Mouse (Mus musculus): ENCODE results near the gene Gm29609.
"Not testable (repeated sequence)": the region's sequence is repeated elsewhere in the genome, so short reads cannot be mapped to it uniquely, and the experiment has no call there.

The Gm29609 gene

DNA sequence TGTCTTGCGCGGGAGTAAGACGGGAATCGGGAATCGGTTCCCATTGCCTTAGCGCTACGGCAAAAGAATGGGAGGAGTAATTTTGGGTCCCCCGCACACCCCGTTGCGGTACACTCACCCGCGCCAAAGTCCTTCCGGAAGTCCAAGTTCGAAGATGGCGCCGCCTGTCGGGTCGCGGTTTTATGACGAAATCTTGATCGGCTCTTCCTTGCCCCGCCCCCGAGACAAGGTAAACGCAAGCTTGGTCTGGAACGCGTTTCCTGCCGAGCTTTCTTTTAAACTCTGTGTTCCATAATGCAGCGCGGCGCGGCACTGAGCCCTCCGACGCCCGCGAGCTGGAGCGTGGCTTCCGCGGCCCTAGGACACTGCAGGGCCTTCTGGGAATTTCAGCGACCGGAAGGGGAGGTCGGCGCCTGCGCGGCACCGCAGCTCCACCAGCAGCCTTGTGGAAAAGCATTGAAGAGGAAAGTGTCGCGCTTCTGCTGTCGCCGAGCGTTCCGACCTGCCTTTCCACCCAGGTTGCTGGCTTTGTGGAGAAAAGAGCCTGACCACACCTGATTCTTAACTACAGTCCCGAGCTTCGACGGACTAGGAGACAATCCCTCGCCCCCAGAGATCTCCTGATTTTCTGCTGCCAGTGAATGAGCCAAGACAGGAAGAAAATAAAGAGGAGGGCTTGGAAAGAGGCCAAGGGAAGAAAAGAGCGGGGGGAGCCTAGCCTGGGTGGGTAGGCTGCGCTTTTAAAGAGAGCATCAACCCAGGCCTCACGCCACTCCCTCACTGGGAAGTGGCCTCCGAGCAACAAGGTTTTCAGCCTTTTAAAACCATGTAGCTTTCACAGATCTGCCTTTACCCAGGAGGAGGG, at the start of gene Gm29609, which contains the start of gene Gtf3c2:
TSS of gene Gm29609 (minus strand) at position 146 of the 865 bp plus-strand sequence.
TSS of gene Gtf3c2 (minus strand) at position 379 of the 865 bp plus-strand sequence.
- DNase-seq (ENCODE audit: low read depth, low spot score), result peak; percentile 97

DNA sequence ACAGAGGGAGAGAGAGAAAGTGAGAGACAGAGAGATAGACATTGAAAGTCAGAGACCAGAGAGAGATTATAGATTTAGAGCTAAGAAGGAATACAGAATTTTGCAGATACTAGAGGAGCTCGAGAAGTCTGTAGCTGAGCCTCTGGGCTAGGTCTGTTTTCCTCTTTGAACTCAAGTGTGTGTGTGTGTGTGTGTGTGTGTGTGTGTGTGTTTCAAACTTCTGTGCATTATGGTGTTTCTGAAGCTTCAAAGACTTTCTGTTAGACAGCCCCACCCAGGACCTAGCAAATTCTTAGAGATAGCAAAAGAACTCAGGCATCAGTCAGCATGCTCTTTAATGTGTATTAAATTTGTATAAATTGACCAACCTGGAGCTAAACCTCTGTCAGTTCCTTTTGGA, 46.9 kb upstream of the Gm29609 start:
- no peak for DNase-seq (ENCODE audit: low read depth, low spot score)

DNA sequence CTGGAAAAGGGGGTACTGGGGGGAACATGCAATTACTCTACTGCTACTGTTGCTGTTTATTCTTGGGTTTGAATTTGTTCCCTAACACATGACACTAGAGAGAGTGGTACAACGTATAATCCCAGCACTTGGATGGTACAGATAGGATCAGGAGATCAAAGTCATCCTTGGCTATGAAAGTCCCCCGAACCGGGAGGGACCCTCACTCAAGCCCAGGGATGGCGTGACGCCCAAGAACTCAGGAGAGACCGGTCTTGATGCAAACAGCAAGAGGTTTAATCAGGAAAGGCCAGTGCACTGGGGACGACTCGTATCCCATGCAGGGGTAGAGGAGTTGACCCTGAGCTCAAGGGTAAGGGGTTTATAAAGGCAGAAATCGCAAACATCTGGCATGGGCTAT, 43.0 kb upstream of the Gm29609 start:
- no peak for DNase-seq (ENCODE audit: low read depth, low spot score)

DNA sequence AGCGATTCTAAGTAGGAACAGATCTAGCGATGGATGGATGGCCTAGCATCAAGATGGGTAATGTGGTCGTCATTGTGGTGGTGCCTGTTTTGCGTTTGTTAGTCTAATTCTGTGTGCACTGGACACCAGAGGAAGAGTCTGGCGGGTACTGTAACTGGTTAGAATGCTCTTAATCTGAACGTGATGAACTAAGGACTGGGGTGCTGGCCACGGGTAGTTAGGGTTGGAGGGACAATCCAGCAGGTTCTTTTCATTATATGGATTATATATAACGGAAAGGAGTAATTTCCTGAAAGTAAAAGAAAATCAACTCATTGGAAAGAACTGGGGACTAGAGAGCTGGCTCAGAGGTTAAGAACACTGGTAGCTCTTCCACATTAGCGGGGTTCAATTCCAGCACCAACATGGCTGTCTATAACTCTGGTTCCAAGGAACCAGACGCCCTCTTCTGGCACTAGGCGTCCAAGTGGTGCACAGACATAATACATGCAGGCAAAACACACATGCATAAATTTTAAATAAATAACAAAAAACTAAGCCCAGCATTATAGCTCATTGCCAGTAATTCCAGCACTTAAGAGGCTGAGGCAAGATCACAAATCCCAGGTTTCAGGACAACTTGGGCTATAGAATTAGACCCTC, 41.7 kb upstream of the Gm29609 start:
- DNase-seq (ENCODE audit: low read depth, low spot score), result peak; percentile 79

DNA sequence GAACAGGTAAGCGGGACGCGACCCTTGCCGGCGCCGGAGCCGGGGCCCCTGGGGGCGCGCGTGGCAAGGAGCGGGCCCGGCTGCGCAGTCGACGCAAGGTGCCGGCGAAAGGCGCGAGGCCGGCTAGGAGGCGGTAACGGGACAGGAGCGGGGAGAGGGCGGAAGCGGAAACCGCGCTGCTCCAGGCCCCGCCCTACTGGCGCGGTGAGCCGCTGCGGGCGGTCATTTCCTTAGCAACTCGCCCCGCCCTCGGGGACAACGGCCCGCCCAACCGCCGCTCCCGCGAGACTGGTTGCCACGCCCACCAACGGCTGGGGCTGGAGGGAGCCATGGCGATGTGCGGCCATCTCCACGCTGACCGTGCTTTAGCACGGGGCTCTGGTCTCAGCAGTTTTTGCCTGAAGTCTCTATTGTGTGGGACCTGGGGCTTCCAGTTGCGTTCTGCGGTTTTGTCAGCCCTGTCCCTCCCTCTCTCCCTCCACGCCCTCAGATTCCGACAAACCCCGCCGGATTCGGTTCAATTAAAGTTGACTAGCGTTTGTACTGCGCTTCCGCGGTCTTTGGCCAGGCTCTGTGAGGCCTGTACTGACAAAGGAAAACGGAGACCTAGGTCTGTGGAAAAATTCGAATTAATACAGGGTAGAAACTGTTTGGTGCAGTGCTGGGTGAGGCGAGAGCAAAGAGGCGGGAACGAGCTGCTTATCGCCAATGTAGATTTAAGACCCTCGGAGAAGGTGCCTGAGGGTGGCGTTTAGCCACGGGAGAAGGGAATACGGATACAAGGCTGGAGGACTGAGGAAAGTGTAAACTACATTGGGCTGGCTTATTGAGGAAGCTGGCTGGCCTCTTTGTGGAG, 41.0 kb upstream of the Gm29609 start, which contains the start of gene Ppm1g:
TSS of gene Ppm1g (minus strand) at position 240 of the 856 bp plus-strand sequence.
- peak; percentile 95 for DNase-seq (ENCODE audit: low read depth, low spot score)

DNA sequence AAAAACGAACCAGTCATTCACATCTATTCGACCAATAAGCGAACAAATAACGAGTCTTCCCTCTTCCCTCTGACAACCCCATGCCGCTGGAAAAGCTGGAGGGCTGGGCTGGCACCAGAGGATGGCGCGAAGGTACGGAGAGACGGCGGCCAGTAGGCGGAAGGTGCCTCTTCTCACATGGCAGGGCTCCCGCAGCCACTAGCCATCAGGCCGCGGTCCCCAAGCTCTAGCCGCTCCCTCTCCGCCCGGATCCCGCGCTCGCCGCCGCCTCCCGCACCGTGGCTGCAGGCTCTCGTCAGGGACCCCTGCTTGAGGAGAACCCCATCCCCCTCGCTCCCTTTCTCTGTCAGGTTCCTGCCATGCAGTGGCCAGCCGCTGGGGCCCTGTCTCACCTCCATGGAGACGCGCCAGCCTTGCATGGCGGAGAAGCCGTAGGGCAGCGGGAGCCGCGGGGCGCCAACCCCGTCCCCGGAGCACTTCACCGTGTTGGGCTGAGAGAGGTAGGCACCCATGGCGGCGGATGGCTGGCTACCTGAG, 40.3 kb upstream of the Gm29609 start:
- DNase-seq (ENCODE audit: low read depth, low spot score), result peak; percentile 68

DNA sequence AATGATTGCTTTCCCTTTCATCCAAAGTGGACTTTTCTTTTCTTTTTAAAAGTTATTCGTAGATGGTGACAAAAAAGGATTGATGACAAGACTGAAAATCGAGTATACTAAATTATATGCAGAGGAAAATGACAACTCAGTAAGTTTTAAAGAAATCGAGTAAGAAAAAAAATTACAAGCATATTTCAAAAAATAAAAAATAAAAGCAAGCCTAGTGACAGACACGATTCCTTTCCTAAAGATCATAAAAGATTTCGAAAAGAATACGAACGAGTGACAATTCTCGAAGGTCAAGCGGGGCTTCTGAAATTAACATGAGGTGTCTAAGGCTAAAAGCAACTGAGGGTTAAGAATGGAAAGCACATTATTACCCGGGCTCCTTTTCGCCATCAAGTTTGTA, 39.8 kb upstream of the Gm29609 start:
- DNase-seq (ENCODE audit: low read depth, low spot score), result no peak

DNA sequence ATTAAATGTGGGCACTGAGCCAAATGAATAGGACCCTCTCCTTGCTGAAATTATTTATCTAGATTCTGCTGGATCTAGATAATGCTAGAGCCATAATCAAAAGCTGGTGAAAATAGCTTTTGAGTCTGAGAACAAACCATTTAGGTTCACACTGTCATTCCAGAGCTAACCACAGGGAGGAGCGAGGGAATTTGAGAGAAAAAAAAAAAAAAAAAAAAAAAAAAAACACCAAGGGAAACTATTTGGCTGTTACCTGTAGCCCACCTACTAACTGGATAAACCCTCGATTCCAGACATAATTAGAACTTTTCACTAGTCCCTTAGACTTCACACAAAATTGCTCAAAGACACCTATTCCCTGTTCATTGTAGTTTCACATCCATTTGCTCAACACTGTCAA, 39.4 kb upstream of the Gm29609 start:
- peak; percentile 55 for DNase-seq (ENCODE audit: low read depth, low spot score)

DNA sequence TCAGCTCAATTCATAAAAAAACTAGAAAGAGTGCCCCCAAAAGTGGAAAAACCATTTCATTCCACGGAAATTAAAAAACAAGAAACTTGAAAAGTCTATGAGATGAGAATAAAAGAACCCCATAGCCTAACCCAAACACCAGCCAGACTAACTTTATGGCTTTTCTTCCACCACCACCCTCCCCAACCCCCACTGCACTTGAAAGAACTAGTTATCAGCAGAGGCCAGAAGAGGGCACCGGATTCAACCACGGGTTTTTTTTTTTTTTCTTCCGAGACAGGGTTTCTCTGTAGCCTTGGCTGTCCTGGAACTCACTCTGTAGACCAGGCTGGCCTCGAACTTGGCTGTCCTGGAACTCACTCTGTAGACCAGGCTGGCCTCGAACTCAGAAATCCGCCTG, 38.6 kb upstream of the Gm29609 start:
- peak; percentile 49 for DNase-seq (ENCODE audit: low read depth, low spot score)

DNA sequence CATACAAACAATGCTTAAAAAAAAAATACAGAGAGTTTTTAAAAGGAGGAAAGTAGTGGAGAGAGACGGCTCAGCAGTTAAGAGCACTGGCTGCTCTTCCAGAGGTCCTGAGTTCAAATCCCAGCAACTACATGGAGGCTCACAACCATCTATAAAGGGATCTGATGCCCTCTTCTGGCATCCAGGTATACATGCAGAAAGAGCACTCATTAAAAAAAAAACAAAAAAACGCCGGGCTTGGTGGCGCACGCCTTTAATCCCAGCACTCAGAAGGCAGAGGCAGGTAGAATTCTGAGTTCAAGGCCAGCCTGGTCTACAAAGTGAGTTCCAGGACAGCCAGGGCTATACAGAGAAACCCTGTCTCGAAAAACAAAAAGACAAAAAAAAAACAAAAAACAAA, 36.8 kb upstream of the Gm29609 start:
- DNase-seq (ENCODE audit: low read depth, low spot score), result not testable (repeated sequence)

DNA sequence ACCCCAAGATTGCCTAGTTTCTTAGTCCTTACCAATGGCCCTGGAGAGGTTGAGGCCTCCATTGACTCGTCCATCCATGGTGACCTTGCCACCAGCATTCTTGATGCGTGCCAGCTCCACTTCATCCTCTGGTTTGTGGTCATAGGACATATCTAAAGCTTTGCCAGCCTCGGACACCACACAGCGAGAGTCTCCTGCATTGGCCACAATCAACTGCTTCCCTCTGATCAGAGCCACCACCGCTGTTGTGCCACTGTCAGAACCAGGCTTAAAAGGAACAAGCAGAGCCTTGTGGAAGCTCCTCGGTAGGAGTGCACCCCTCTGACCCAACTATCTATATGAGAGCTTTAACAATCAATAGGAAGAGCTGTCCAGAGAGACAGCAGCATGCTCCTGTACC, 24.7 kb upstream of the Gm29609 start:
- no peak for DNase-seq (ENCODE audit: low read depth, low spot score)

DNA sequence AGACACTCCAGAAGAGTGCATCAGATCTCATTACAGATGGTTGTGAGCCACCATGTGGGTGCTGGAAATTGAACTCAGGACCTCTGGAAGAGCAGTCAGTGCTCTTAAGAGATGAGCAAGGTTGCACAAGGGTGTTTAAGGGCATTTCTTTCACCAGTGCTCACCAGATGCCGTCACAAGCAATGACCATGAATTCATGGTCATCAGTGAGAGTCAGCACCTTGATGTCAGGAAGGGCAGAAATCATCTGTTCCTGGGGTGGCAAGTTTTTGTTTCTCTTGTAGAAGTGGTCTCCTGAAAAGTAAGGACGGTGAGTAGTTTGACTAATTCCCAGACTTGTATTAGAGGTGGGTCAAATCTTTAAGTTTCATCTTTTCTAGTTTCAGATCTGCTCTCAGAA, 24.2 kb upstream of the Gm29609 start:
- DNase-seq (ENCODE audit: low read depth, low spot score), result no peak

DNA sequence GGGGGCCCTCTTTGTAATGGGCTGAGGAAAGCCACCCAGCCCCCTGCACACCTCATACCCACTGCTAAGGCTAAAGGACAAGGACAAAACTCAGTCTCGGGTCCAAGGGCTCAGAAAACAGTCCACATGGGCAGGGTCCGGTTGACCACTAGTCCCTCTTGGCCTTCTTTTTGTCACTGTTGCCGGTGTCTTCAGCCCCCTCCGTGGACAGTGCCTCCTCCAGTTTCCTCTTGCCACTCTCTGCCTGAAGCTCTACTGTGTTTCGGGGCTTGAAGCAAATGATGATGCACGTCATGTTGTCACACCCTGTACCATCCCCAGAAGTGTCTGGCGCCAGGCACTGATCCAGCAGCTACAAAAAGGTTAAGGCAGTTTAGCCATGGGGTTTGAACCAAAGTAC, 23.2 kb upstream of the Gm29609 start:
- DNase-seq (ENCODE audit: low read depth, low spot score), result no peak

DNA sequence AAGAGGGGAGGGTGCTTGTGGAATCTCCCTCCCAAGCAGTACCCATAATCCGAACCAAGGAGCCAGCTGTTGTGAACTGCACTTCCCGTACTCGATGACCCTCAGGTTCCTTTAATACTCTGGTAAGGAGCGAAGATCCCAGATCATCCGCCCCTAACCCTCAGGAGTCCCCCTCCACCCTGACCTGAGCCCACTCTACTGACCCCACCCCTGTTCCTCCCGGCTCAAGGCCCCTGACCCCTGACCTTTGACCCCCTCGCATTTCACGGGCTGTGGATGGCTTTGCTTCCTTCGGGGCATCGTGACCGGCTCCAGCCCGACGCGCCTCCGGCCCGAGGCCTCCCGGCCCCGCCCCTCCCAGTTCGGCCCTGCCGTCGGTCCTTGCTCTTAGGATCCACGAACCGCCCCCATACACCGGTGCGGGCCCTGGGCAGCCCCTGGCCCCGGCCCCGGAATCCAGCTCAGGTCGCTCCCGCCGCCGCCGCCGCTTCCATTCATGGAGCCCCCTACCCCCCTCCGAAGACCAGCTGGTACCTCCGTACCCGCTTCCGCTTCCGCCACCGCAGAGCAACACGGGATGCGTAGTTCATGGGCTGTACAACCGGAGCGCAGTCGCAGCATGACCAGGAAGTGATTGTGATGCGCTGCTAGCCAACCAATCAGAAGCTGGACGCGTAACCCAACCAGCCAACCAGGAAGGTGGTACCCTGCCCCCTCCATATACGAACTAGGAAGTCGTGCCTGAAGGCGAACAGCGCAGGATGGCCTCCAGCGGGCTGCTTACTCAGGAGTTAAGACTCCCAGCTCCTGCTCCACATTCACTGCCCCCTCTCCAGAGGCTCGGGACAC, 22.3 kb upstream of the Gm29609 start, which contains the start of gene Zfp513:
TSS of gene Zfp513 (minus strand) at position 562 of the 849 bp plus-strand sequence.
- peak; percentile 99 for DNase-seq (ENCODE audit: low read depth, low spot score)

DNA sequence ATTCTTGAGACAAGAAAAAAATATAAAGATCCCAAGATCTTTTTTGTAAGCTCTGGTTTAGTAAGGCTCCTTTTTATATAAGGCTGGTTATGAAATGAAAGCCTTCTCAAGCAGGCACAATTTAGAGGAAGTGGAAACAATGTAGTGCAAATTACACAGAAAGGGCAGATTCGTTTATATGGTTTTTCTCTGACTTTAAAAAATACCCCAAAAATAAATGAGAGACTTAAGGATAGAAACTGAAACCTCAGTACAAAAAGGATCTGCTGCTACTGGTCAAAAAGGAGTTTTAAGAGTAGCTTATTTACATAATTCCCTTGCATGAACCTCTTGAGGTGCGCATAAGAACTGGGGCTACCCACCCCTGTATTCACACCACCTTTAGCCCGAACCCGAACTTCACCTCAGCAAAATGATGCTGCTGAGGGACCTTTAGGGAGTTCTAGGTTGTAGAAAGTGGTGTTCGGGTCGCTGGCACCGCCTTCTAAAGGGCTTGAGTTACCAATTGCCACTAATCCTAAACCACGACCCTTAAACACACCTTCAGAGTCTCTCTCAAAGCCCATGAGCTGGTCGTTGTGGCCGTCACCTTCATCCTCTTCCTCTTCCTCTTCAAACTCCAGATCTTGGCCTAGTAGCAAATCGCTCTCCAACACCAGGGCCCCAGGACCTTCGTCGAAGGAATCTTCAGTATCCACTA, 21.5 kb upstream of the Gm29609 start:
- DNase-seq (ENCODE audit: low read depth, low spot score), result no peak

DNA sequence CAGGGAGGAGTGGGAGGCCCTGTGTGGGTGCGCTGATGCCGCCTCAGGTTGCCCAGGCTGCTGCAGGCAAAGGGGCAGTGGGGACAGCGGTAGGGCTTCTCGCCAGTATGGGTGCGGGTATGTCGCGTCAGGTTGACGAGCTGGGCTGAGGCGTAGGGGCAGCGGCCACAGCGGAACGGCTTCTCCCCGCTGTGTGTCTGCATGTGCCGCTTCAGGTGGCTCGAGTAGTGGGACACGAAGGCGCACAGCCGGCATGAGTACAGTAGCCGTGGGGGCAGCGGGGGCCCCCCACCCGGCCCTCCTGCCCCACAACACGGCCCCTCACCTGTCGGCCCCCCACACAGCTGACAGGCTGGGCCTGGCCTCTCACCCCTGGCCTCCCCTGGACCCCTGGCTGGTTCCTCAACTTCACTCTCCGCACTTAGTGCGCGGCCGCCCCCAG, 20.6 kb upstream of the Gm29609 start:
- DNase-seq (ENCODE audit: low read depth, low spot score), result no peak

DNA sequence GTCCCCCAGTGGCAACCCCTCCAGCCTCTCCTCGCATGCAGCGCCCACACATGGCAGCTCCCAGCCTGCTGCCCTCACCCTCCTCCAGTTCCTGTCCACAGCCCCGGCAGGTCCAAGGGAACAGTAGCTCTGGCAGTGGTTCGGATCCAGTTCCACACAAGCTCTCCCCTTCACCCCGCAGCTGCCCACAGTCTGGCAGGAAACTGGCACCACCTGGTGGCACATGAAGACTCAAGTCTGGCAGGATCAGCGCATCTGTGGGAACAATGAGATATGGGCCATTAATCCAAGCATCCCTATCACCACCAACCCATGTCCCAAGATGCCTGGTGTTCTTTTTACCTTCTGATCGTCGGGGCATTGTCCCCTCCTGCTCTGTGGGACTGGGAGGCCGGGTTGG, 20.2 kb upstream of the Gm29609 start:
- DNase-seq (ENCODE audit: low read depth, low spot score), result no peak

DNA sequence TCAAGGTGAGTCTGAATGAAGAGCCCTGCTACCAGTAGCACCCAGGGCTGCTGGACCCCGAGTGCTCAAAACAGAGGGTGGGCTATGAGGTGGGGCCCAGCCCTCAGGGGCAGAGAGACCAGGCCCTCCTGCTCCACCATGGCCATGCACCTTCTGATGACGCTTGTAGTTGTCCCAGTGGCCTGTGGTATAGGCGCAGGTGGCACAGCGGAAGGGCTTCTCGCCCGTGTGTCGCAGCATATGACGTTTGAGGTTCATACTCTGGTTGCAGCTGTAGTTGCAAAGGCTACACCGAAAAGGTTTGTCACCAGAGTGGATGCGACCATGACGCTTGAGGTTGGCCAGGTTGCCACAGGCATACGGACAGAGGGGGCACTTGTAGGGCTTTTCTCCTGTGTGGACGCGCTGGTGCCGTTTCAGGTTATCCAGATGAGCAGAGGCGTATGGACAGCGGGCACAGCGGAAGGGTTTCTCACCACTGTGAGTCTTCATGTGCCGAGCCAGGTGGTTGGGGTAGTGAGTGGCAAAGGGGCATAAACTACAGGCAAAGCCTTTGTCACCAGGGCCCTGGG, 19.7 kb upstream of the Gm29609 start:
- DNase-seq (ENCODE audit: low read depth, low spot score), result no peak

DNA sequence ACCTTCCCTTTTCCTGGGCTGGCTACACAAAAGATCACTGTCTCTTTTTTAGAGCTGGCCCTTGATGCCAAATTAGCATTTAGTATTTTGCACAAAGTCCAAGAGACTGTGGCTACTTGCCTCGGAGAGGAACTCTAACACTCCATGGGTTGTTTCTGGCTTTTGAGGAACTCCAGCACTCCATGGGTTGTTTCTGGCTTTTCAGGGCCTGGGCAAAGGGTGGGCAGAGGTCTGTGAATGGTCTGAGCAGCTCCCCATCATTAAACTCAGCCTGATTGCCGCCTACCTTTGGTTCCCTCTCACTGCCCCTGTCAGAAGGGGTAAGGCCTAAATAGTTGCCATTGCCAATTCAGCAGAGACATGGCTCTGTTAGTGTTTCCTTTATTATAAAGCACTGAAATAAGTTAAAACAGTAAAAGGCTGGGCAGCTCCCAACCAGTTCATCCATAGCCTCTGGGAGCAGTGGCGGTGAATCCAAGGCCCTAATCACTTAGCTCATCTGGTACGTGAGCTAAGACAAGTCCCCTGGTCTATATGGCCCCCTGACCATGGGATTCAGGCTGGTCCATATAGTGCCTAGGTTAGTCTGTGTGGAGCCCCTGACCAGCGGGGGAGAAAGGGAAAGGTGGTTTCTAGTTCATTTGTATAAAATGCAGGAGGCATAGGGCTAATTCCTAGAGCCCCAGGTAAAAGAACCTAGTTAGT, 19.1 kb upstream of the Gm29609 start:
- no peak for DNase-seq (ENCODE audit: low read depth, low spot score)
